Mouse (Mus musculus): ENCODE measurements around the gene Snn. TPM values are rescaled to one million over a fixed set of nuclear protein-coding genes. Genes with fewer than 3 reads are reported as not detected.

Snn gene
- total RNA-seq, 2 experiments from 2014 or later = 52.5 to 56.6 TPM

DNA sequence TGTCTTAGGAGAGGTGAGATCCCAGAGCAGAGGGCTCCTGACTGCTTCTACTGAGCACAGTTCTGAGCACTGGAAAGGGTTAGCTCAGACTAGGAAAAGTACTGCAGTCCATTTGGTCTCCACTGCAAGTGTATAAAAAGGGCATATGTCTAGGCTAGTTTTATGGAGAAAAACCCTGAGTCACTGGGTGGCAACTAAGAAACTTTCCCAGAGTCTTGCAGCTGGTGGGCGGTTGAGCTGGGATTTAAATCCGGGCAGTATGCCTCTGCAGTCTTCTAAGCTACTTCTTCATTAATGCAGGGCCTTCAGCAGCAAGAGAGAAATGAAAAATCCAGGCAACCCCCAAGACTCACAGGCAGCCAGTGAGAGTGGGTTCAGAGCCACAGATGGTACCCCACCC lies 10.5 kb upstream of the Snn start:
- DNase-seq = no peak

DNA sequence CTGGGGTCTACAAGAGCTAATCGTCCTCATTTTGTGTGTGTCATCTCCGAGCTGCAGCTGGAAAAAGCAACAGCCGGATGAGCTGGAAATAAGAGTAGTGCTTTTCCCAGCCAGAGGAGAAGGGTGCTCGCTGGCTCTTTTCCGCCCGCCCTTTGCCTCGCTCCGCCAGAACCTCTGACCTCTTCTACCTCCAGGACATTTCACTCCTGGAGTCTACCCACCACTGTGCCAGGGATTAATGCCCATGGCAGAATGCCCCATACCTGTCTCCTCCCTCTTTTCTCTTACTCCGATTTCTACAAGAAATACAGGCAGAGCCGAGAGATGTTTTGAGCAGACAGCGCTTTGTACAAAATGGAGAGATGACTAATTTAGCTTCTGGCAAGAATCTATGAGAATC lies 9.6 kb upstream of the Snn start:
- no peak for DNase-seq

GRCm38 (mm10) chr16:11054409-11054808 lies 6.3 kb upstream of the Snn start:
- no peak for DNase-seq

DNA sequence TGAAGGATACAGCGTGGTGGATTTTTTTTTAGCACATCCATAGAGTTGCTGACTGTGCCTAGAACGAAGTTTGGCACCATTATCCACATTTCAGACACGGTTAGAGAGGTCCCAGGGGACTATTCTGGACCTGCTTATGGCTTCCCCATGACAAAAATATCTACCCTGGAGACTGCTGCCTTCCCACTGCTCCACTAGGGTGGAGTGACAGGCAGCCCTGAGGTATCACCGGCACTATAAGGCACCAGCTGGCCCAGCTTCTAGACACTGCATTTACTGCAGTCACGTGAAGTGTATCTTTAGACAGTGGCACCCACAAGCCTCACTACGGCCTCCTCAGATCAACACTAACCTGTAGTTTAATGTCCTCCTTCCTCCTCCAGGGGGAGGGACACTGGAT lies 5.9 kb upstream of the Snn start:
- no peak for DNase-seq

DNA sequence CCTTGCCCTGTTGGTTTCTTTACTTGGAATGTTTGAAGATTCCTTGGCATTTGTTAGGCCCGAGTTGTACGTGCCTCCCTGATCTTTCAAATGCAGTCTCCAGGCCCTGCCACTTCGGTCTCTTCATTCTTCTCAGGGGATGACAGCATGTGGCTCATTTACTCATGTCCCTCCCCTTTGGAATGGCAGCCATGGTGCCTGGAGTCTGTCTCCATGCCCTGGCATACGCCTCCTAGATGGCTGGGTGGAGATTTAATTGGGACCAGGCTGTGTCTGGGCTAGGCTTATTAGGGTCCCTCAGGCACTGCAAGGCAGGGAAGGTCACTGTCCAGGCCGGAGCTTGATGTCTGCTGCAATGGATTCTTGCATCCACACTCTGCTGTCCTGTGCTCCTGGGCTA lies 4.8 kb upstream of the Snn start:
- DNase-seq = no peak

GRCm38 (mm10) chr16:11062794-11063721 lies 2.3 kb downstream of the Snn start:
- DNase-seq = peak; percentile 91

DNA sequence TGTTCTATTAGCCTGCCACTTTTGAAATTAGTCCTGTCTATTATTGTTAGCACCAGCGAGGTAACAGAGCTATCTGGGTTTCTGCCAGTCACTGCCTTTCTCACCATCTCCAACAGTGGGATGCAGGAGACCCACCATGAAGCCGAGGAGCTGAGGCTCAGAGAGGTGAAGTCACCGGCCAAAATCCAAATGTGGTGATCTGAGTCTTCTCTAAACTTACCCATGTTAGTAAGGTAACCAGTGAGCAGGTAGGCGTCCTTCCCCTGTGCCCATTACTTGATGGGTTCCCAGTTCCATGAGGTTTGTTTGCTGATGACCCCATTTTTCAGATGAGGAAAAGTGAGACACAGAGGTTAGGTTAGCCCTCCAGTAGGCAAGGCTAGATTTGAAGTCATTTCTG lies 3.6 kb downstream of the Snn start:
- no peak for DNase-seq

DNA sequence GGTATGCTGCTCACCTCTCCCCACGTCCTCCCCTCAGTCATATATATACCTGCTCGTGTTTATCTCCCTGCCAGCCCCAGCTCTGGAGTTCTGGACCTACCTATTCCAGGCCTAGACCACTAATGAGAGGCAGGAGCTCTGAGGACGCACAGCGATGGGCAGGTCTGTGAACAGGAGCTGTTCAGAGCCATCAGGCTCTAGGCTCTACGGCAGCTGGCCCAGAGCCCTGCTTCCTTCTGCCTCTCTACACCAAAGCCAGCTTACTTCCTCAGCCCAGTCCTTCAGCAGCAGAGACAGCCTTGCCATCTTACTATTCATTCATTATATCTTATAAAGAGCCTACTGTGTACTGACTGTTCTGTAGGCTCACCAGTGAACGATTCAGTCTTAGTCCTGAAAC lies 4.0 kb downstream of the Snn start:
- no peak for DNase-seq

DNA sequence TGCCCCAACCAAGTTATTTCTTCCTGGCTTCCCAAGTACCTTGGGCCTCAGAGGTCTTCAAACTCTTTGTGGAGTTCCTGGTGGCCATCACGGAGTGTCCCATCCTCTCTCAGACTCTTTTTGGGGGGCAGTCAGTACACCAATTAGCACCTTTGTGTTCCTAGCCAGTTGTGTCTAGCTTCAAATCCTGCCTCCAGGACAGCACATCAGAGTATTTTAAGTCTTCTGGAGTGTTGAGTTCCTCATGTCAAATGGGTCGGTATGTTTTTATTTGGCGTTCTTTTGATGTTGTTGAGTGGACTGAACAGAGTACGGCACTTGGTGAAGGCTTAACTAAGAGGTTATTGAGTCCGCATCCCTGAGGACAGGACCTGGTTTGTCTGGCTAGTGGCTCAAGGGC lies 4.7 kb downstream of the Snn start:
- DNase-seq = no peak

- DNase-seq = peak; percentile 99
Observed at GRCm38 (mm10) chr16:11066029-11066832, 5.5 kb downstream of the Snn start, which contains the start of gene Litaf. Gene Litaf, minus strand, starts transcription at chr16:11066157.

GRCm38 (mm10) chr16:11066833-11067191 lies 6.1 kb downstream of the Snn start:
- peak; percentile 72 for DNase-seq

DNA sequence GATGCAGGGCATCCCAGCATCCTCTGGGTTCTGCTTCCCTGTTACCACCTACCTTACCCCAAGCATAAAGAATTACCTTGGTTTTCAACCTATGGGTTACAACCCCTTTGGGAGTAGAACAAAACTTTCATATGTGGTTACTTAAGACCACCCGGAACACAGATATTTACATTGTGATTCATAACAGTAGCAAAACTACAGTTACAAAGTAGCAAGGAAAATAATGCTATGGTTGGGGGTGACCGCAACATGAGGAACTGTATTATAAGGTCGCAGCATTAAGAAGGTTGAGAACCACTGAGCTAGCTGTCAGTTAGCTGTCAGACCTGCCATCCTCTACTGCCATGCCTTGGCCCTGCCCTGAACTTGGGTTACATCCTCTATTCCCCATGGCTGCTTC lies 7.9 kb downstream of the Snn start:
- no peak for DNase-seq

- no peak for DNase-seq
Observed at GRCm38 (mm10) chr16:11069271-11069670, 8.5 kb downstream of the Snn start.

DNA sequence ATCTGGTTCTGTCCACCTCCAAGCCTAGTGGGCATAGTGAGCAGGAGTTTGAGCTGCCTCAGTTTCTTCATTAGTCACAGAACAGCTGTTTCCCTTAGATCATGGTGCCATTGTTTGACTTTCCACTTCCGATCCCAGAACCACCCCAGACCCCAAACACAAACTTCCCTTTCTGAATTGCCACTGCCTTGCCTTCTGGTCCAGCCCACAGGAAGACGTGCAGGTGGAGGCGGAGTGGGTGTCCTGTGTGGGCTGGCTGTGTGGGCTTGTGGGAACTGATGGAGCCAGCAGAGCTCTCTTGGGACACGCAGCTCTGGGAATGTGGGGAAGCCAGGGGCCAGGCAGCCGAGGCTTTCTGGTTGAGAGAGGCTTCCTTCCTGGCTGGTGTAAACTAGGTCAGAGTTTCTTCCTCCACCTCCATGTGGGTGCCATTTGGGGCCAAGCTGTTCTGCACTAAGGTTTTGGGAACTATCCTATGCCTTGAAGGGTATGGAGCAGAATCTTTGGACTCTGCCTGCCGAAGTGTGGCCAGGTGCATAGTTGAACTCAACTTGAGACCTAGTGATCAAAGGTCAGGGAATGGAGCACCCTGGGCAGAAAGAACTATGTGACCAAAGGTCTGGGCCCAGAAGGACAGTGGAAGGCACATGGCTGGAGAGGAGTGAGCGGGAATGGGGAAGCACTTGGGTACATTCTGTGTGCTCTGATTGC lies 9.1 kb downstream of the Snn start:
- DNase-seq = peak; percentile 47

GRCm38 (mm10) chr16:11071176-11071575 lies 10.4 kb downstream of the Snn start:
- DNase-seq = no peak

DNA sequence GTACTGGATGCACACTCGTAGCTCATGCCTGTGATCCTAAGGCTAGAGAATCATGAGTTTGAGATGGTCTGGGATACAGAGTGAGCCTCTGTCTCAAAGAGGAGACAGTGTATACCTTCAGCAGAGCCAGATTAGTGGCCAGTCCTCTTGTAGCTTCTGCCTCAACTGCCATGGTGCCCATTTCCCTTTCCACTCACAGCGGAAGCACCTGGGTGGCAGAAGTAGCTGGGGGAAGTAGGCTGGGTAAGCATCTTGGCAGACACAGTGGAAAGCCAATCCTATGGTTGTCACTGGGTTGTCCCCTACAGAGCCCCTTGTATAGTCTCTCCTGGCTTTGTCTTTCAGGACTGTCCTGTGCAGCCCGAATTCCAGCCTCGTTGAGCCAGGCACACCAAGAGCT lies 11.1 kb downstream of the Snn start:
- DNase-seq = no peak

- DNase-seq = no peak
Observed at GRCm38 (mm10) chr16:11072454-11072853, 11.7 kb downstream of the Snn start.

- no peak for DNase-seq
Observed at GRCm38 (mm10) chr16:11073060-11073459, 12.3 kb downstream of the Snn start.

- no peak for DNase-seq
Observed at GRCm38 (mm10) chr16:11077601-11078201, 17.0 kb downstream of the Snn start.

DNA sequence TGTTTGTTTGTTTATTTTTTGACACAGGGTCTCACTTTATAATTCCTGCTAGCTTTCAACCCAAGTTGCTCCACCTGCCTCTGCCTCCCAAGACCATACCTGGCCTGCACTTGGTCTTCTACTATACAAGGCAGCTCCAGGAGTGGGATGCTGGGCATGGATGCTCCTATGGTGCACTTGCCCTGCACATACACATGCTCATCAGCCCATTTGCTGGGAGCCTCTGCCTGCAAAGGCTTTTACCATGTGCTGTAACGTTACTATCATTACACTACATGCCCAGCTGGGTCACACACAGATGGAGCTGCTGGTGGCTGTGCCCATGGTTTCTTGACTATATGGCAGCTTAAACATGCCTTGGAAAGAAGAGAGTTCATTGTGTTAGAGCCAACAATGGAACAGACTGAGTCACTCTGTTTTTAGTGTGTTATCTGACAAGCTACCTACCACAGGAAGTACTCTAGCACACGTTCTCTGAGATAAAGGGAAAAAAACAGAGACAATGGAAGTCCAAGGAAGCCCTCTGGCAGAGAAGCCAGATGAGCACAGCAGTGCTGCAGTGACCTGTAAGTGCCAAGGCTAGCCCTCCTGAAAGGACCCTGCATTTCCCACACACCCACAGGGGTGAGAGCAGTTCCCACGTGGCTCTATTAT lies 17.6 kb downstream of the Snn start:
- DNase-seq = no peak

DNA sequence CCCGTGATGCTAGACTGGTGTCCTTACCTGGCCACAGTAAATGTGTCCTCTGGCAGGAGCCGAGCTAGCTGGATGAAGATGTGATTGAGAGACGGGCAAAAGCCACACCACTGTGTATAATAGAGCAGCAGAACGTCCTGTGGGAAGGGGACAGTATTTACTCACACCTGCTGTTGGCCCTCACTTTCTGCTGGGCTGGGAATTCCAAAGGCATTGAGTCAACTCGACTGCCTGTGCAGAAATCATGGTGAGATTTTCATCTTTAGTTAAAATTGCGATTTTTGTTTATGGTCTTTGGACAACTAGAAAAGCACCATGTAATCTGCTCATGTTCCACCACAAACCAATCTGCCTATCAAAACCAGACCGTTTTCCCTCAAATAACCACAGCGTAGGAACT lies 23.4 kb downstream of the Snn start:
- DNase-seq = no peak

- no peak for DNase-seq
Observed at GRCm38 (mm10) chr16:11086299-11086698, 25.6 kb downstream of the Snn start.

Measured in heart, postnatal 4 days (tissue).